Comparison of ENCODE assay signal across 19 mouse cellular contexts in the genomic region with DNA sequence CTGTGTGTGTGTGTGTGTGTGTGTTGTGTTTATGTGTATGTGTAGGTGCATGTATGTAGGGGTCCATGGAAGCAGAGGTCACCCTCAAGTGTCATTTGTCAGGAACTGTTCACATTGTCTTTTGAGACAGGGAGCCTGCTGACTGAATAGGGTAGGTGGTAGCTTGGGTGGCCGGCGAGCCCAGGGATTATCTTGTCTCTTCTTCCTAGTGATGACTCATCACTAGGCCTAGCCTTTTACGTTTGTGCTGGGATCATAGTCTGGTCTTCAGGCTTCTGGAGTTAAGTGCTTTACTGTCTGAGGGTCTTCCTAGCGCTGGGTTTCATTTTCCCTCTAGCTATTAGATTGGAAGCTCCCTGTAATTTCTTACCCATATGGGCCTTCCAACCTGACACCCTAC.
"Had no signal": no experiment of that assay in that cellular context is flagged by ENCODE, and none has a peak within 500 bp of the region (broad histone marks: within the 10 kb centered on the region; RNA-seq: fewer than 3 reads in every experiment).

No protein-coding gene starts in this region.

- H3K27ac ChIP-seq: limb, embryonic 12.5 days; limb, embryonic 15.5 days; lung, embryonic 15.5 days; midbrain, embryonic 10.5 days; midbrain, embryonic 13.5 days had no signal

- H3K9me3 ChIP-seq: limb, embryonic 12.5 days; limb, embryonic 15.5 days; lung, embryonic 15.5 days; midbrain, embryonic 10.5 days; midbrain, embryonic 13.5 days had no signal

- H3K4me3 ChIP-seq: limb, embryonic 12.5 days; limb, embryonic 15.5 days; lung, embryonic 15.5 days; midbrain, embryonic 10.5 days; midbrain, embryonic 13.5 days had no signal

- H3K9ac ChIP-seq: limb, embryonic 12.5 days; limb, embryonic 15.5 days; lung, embryonic 15.5 days; midbrain, embryonic 13.5 days had no signal

- H3K4me2 ChIP-seq: limb, embryonic 12.5 days; limb, embryonic 15.5 days; lung, embryonic 15.5 days; midbrain, embryonic 13.5 days had no signal

- H3K36me3 ChIP-seq: limb, embryonic 12.5 days; limb, embryonic 15.5 days; lung, embryonic 15.5 days; midbrain, embryonic 13.5 days had no signal

- ATAC-seq: intestine, embryonic 16.5 days; midbrain, embryonic 13.5 days; midbrain, embryonic 16.5 days had no signal

- H3K4me1 ChIP-seq: lung, embryonic 15.5 days; midbrain, embryonic 10.5 days; midbrain, embryonic 13.5 days had no signal

- DNase-seq: kidney, adult 18-20 months; kidney, adult 9 months; kidney, postnatal 14 days; kidney, postnatal 4 days; left cerebral cortex, postnatal 4 days; lung, adult 18-20 months; lung, postnatal 10 days; lung, postnatal 4 days; right cerebral cortex, adult 18-20 months; right cerebral cortex, postnatal 14 days; right cerebral cortex, postnatal 4 days; thymus, postnatal 25 days had no signal

- H3K27me3 ChIP-seq: limb, embryonic 12.5 days; limb, embryonic 15.5 days; lung, embryonic 15.5 days; midbrain, embryonic 13.5 days had no signal
